Mouse (Mus musculus): Measurements from ENCODE around the gene Litaf. TPM values are rescaled to one million over a fixed set of nuclear protein-coding genes. Genes with fewer than 3 reads are reported as not detected.
"Not testable (repeated sequence)": the region's sequence is repeated elsewhere in the genome, so short reads cannot be mapped to it uniquely, and the experiment has no call there.

Litaf gene
- polyA plus RNA-seq, 1 experiment from 2014 or later = 63.6 TPM

GRCm38 (mm10) chr16:11022113-11022489 is 43.9 kb downstream of the Litaf start:
- 80% methylated on average over 4 of the region's 4 CpGs for WGBS
- Histone ChIP-seq H3K4me1 (replicated peaks) (peaks cover 13% of the 10 kb centered on the region), H3K36me3 (no peaks in the 10 kb centered on the region), H3K9me3 (replicated peaks) (no peaks in the 10 kb centered on the region), H3K4me2 (no peak overlapping the region), H3K27ac (ENCODE audit: poor library complexity, severe bottlenecking) (no peak overlapping the region), H3K4me3 (no peak overlapping the region), H3K9ac (no peak overlapping the region), H3K27me3 (replicated peaks) (no peaks in the 10 kb centered on the region)
- ATAC-seq (ENCODE audit: insufficient number of reproducible peaks, low FRiP score) = no peak

DNA sequence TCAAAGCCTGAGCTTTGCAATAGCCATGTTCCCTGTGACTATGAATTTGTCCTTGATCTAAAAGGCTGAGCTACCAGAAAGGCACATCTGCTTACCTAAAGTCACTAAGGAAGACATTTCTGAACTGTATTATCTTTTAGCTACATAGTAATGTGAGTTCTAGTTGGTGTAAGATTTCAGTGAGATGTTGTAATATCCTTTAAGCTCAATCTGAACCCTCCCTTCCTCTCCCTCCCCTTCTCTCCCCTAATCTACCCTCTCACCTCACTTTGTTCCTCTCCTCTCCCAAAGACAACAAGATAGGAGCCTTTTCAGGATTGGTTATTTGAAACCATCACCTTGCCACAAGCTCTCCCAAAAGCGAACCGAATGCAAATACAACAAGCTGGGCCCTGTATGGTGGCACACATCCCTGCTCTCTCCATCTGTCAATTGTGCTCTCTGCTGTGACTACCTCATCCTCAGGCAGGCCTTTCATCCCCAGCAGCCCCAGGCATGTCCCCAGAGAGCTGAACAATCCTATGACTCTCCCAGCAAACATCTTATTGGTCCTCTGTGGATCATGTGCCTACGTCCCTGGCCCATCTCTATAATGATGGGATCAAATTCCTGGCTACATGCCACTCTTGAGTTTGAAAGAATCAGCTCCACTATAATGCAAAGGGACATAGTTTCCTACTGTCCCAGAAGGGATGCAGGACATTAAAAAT is 44.4 kb downstream of the Litaf start:
- ATAC-seq (ENCODE audit: insufficient number of reproducible peaks, low FRiP score) = no peak
- Histone ChIP-seq H3K27me3 (replicated peaks) (no peaks in the 10 kb centered on the region), H3K4me2 (no peak overlapping the region), H3K27ac (ENCODE audit: poor library complexity, severe bottlenecking) (no peak overlapping the region), H3K4me1 (replicated peaks) (peaks cover 13% of the 10 kb centered on the region), H3K9me3 (replicated peaks) (no peaks in the 10 kb centered on the region), H3K9ac (no peak overlapping the region), H3K36me3 (no peaks in the 10 kb centered on the region), H3K4me3 (no peak overlapping the region)
- 59% methylated on average over 3 of the region's 3 CpGs for WGBS

GRCm38 (mm10) chr16:11017807-11018595 is 48.0 kb downstream of the Litaf start:
- no peak overlapping the region for H3K9ac ChIP-seq
- ATAC-seq (ENCODE audit: insufficient number of reproducible peaks, low FRiP score) = 0 out of 2 replicates have a peak, but pooled peaks have one; percentile 52
- WGBS = 46% methylated on average over 11 of the region's 11 CpGs

GRCm38 (mm10) chr16:11016353-11016752 is 49.6 kb downstream of the Litaf start:
- H3K4me2 ChIP-seq = no peak overlapping the region
- no peaks in the 10 kb centered on the region for H3K36me3 ChIP-seq
- no peaks in the 10 kb centered on the region for H3K9me3 ChIP-seq (replicated peaks)
- H3K4me3 ChIP-seq = no peak overlapping the region
- no peak for ATAC-seq (ENCODE audit: insufficient number of reproducible peaks, low FRiP score)
- no peaks in the 10 kb centered on the region for H3K27me3 ChIP-seq (replicated peaks)
- H3K27ac ChIP-seq (ENCODE audit: poor library complexity, severe bottlenecking) = no peak overlapping the region
- WGBS = 71% methylated on average over 4 of the region's 4 CpGs
- peaks cover 30% of the 10 kb centered on the region for H3K4me1 ChIP-seq (replicated peaks)
- no peak overlapping the region for H3K9ac ChIP-seq

More at GRCm38 (mm10) chr16:11017807-11018595, 48.0 kb downstream of the Litaf start:
- no peaks in the 10 kb centered on the region for H3K27me3 ChIP-seq (replicated peaks)
- no peaks in the 10 kb centered on the region for H3K36me3 ChIP-seq
- no peak overlapping the region for H3K4me2 ChIP-seq
- peaks cover 15% of the 10 kb centered on the region for H3K4me1 ChIP-seq (replicated peaks)
- no peak overlapping the region for H3K4me3 ChIP-seq
- no peak overlapping the region for H3K27ac ChIP-seq (ENCODE audit: poor library complexity, severe bottlenecking)
- no peaks in the 10 kb centered on the region for H3K9me3 ChIP-seq (replicated peaks)

- H3K27ac ChIP-seq (ENCODE audit: poor library complexity, severe bottlenecking) = no peak overlapping the region
- no peak for ATAC-seq (ENCODE audit: insufficient number of reproducible peaks, low FRiP score)
- no peaks in the 10 kb centered on the region for H3K9me3 ChIP-seq (replicated peaks)
- H3K4me3 ChIP-seq = no peak overlapping the region
- H3K4me2 ChIP-seq = no peak overlapping the region
- 72% methylated on average over 3 of the region's 3 CpGs for WGBS
- H3K36me3 ChIP-seq = no peaks in the 10 kb centered on the region
- H3K9ac ChIP-seq = no peak overlapping the region
- no peaks in the 10 kb centered on the region for H3K27me3 ChIP-seq (replicated peaks)
- peaks cover 36% of the 10 kb centered on the region for H3K4me1 ChIP-seq (replicated peaks)
These were observed 51.5 kb downstream of the Litaf start for GRCm38 (mm10) chr16:11014407-11014806.

DNA sequence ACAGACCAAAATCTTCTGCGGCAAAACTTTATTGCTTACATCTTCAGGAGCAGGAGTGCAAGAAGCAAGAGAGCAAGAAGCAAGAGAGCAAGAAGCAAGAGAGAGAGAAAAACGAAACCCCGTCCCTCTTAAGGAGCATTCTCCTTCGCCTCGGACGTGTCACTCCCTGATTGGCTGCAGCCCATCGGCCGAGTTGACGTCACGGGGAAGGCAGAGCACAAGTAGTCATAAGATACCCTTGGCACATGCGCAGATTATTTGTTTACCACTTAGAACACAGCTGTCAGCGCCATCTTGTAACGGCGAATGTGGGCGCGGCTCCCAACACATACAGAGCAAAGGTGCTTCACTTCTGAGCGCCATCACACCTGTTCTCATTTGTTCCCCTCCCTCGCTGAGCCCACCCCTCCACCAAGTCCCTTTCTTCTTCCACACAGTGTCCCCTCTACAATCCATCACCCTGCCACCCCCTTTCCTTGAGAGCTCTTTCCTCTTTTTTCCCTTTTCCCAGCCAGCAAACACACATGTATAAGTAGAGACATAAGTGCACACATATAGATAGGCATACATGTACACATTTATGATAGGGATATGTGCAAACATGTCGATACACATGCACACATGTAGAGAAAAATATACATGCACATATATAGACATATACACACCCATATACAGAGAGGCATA is 52.4 kb downstream of the Litaf start:
- not testable (repeated sequence) for H3K36me3 ChIP-seq; H3K4me3 ChIP-seq; H3K9me3 ChIP-seq (replicated peaks); H3K27me3 ChIP-seq (replicated peaks); ATAC-seq (ENCODE audit: insufficient number of reproducible peaks, low FRiP score); H3K9ac ChIP-seq; H3K4me2 ChIP-seq
- WGBS = 82% methylated on average over 14 of the region's 19 CpGs
- H3K4me1 ChIP-seq (replicated peaks) = peaks cover 44% of the 10 kb centered on the region
- 0 out of 2 replicates have a peak overlapping the region, but pooled peaks have one; percentile 55 for H3K27ac ChIP-seq (ENCODE audit: poor library complexity, severe bottlenecking)

GRCm38 (mm10) chr16:11012571-11013463 is 53.1 kb downstream of the Litaf start:
- ATAC-seq (ENCODE audit: insufficient number of reproducible peaks, low FRiP score) = no peak
- Histone ChIP-seq H3K27me3 (replicated peaks) (no peaks in the 10 kb centered on the region), H3K4me3 (no peak overlapping the region), H3K27ac (ENCODE audit: poor library complexity, severe bottlenecking) (peak overlapping the region; percentile 55), H3K4me1 (replicated peaks) (peaks cover 46% of the 10 kb centered on the region), H3K36me3 (no peaks in the 10 kb centered on the region), H3K4me2 (peak overlapping the region; percentile 24), H3K9ac (no peak overlapping the region), H3K9me3 (replicated peaks) (no peaks in the 10 kb centered on the region)
- 52% methylated on average over 11 of the region's 11 CpGs for WGBS

GRCm38 (mm10) chr16:11011939-11012338 is 54.0 kb downstream of the Litaf start:
- H3K27me3 ChIP-seq (replicated peaks) = no peaks in the 10 kb centered on the region
- no peak overlapping the region for H3K9ac ChIP-seq
- no peak for ATAC-seq (ENCODE audit: insufficient number of reproducible peaks, low FRiP score)
- H3K27ac ChIP-seq (ENCODE audit: poor library complexity, severe bottlenecking) = no peak overlapping the region
- no peaks in the 10 kb centered on the region for H3K9me3 ChIP-seq (replicated peaks)
- H3K36me3 ChIP-seq = no peaks in the 10 kb centered on the region
- WGBS = 88% methylated on average over 4 of the region's 4 CpGs
- H3K4me3 ChIP-seq = no peak overlapping the region
- H3K4me2 ChIP-seq = no peak overlapping the region
- peaks cover 49% of the 10 kb centered on the region for H3K4me1 ChIP-seq (replicated peaks)

- Histone ChIP-seq H3K9ac (no peak overlapping the region), H3K4me2 (no peak overlapping the region), H3K27me3 (replicated peaks) (no peaks in the 10 kb centered on the region), H3K9me3 (replicated peaks) (no peaks in the 10 kb centered on the region), H3K4me1 (replicated peaks) (peaks cover 56% of the 10 kb centered on the region), H3K27ac (ENCODE audit: poor library complexity, severe bottlenecking) (no peak overlapping the region), H3K36me3 (no peaks in the 10 kb centered on the region), H3K4me3 (no peak overlapping the region)
- 77% methylated on average over 2 of the region's 2 CpGs for WGBS
- ATAC-seq (ENCODE audit: insufficient number of reproducible peaks, low FRiP score) = no peak
These were observed 54.8 kb downstream of the Litaf start for GRCm38 (mm10) chr16:11011206-11011605.

DNA sequence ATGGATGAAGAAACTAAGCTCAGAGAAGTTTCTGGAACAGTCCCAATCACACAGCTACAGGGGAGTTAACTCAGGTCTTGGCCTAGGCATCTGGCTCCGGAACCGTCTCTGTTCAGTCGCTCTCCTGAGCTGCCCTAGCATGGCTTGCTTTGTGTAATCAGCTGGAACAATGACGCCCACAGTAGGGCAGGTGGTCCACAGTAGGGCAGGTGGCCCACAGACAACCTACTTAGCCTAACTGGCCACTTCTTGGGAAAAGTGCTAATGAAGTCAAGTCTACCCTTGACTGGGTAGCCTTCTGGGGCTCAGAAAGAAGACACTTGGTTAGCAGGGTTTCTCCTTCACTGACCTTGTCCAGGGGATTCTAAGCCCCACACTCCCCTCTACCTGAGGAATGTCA is 55.7 kb downstream of the Litaf start:
- Histone ChIP-seq H3K9me3 (replicated peaks) (no peaks in the 10 kb centered on the region), H3K4me2 (no peak overlapping the region), H3K27me3 (replicated peaks) (no peaks in the 10 kb centered on the region), H3K4me1 (replicated peaks) (peaks cover 58% of the 10 kb centered on the region), H3K4me3 (no peak overlapping the region), H3K27ac (ENCODE audit: poor library complexity, severe bottlenecking) (no peak overlapping the region), H3K36me3 (no peaks in the 10 kb centered on the region), H3K9ac (no peak overlapping the region)
- no peak for ATAC-seq (ENCODE audit: insufficient number of reproducible peaks, low FRiP score)
- 83% methylated on average over 4 of the region's 4 CpGs for WGBS

Data from heart, embryonic 12.5 days (tissue).